Mouse (Mus musculus): Measurements from ENCODE around the gene Fdxr. TPM values are rescaled to one million over a fixed set of nuclear protein-coding genes. Genes with fewer than 3 reads are reported as not detected.

Gene Fdxr
- polyA plus RNA-seq, 1 experiment from 2014 or later, result 19.4 TPM

DNA sequence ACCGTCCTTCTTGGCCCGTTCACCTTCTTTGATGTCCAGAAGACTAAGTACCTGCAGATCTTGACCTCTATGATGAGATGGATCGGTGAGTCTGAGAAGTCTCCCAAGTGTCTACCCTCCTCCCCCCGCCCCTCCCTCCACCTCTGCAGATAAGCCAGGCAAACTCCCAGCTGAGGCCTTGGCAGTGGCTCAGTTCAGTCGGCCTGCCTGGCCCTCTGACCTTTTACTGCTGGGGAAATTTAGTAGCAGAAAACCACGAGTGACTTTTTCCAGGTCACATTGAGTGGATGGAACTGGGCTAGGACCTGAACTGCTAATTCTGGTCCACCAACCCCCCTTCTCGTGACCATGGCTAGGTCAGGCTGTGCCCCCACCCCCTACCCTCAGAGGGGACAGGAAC is 48.4 kb downstream of the Fdxr start:
- H3K27me3 ChIP-seq, result peaks cover 5% of the 10 kb centered on the region
- H3K4me2 ChIP-seq, result no peak overlapping the region
- H3K4me3 ChIP-seq, result no peak overlapping the region
- peaks cover 89% of the 10 kb centered on the region for H3K4me1 ChIP-seq (replicated peaks)
- no peaks in the 10 kb centered on the region for H3K9me3 ChIP-seq
- no peaks in the 10 kb centered on the region for H3K36me3 ChIP-seq
- ATAC-seq (ENCODE audit: low read depth), result no peak
- no peak overlapping the region for H3K27ac ChIP-seq (replicated peaks)
- WGBS, result 72% methylated on average over 7 of the region's 7 CpGs
- peak overlapping the region; percentile 9; the same call in 1 of the 2 replicates for H3K9ac ChIP-seq

DNA sequence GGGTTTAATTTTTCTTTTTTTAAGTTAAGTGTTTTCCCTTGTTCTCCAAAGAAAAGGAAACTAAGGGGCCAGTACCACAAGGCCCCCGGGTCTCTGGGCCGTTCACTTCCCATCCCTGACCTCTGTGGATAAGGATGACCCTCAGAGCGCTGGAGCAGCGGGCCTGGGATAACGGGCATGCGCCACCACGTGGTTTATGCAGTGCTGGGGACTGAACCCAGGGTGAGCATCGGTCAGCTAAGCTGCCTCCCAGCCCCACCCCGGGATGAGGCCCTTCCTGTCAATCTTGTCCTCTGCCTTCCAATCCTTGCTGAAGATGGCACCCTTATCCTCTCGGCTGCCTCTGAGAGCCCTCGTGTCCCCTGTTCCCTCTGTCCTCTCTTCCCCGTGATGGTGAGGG is 49.2 kb downstream of the Fdxr start:
- peaks cover 5% of the 10 kb centered on the region for H3K27me3 ChIP-seq
- no peak overlapping the region for H3K4me2 ChIP-seq
- no peak overlapping the region for H3K27ac ChIP-seq (replicated peaks)
- no peaks in the 10 kb centered on the region for H3K9me3 ChIP-seq
- 30% methylated on average over 12 of the region's 12 CpGs for WGBS
- peak overlapping the region; percentile 9; the same call in 1 of the 2 replicates for H3K9ac ChIP-seq
- no peak overlapping the region for H3K4me3 ChIP-seq
- H3K36me3 ChIP-seq, result no peaks in the 10 kb centered on the region
- H3K4me1 ChIP-seq (replicated peaks), result peaks cover 89% of the 10 kb centered on the region
- ATAC-seq (ENCODE audit: low read depth), result no peak

DNA sequence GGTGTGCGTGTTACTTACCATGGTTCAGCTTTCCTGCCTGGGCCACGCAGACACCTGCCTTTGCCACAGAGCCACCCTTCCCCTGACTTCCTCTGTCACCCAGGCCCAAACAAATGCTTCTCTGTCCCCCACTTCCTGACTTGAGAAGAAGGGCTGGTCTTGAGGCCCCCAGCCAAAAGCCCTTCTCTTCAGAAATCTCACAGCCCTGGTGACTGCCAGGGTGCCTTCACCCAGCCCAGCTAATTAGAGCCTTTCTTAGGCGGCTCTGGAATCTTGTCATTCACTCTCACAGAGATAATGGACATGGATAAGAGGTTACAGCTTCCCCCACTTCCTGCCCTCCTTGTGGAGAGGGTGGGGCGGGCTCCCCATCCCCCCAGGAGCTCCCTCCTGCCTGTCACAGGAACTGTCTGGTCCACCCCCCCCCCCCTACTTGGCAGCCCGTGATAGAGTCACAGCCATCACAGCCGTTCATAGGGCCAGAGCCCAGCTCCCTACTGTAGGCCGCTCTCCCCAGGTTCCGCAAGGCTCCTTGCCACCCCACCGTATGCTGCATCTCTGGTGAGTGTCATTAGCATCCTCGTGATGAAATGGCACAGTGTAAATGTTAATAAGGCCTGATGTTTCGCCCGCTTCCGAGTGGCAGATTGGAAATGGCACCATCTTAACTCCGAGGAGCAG is 49.9 kb downstream of the Fdxr start:
- Histone ChIP-seq H3K4me1 (replicated peaks) (peaks cover 89% of the 10 kb centered on the region), H3K36me3 (no peaks in the 10 kb centered on the region), H3K27ac (replicated peaks) (peak overlapping the region; percentile 52), H3K27me3 (peaks cover 5% of the 10 kb centered on the region), H3K4me2 (no peak overlapping the region), H3K4me3 (no peak overlapping the region), H3K9me3 (no peaks in the 10 kb centered on the region), H3K9ac (0 out of 2 replicates have a peak overlapping the region, but pooled peaks have one; percentile 17)
- ATAC-seq (ENCODE audit: low read depth), result 0 out of 2 replicates have a peak, but pooled peaks have one; percentile 28
- 33% methylated on average over 14 of the region's 14 CpGs for WGBS

DNA sequence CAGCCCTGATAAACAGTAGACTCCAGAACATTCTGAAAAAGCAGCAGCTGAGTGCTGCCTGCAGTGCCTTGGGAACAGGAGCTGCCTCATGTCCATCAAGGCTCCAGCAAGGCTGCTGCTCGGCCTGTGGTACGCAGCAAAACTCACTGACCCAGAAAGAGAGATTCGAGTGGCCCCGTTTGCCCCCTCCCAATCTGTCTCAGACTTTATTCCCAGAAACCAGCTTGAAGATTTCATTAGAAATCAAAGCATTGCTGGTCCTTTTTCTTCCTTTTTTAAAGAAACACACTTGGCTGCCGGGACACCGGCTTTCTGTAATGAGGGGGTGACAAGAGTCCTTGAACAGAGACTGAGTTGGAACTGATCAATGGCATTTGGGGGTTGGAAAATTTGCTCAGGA is 51.5 kb downstream of the Fdxr start:
- no peaks in the 10 kb centered on the region for H3K36me3 ChIP-seq
- no peak overlapping the region for H3K4me2 ChIP-seq
- no peaks in the 10 kb centered on the region for H3K9me3 ChIP-seq
- H3K9ac ChIP-seq, result no peak overlapping the region
- H3K27me3 ChIP-seq, result peaks cover 5% of the 10 kb centered on the region
- no peak for ATAC-seq (ENCODE audit: low read depth)
- 69% methylated on average over 6 of the region's 6 CpGs for WGBS
- no peak overlapping the region for H3K27ac ChIP-seq (replicated peaks)
- no peak overlapping the region for H3K4me3 ChIP-seq
- peaks cover 80% of the 10 kb centered on the region for H3K4me1 ChIP-seq (replicated peaks)

DNA sequence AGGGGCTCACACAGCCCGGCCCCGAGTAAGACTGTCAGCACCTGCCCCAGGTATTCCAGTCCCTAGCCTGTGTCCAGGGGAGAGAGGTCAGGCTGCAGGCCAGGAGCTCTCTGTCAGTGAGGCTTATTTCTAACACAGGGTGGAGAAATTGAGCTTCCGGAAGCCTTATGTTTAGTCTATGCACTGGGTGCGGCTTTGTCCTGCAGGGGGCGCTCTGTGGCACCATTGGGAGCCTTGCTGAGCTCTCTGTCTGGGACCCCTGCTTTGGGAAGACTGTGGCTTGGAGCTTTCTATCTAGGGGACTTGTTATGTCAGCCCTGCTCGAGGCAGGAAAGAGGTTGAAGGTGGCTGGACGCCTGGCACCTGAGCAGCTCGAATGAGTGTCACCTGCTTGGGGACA is 52.0 kb downstream of the Fdxr start:
- Histone ChIP-seq H3K4me2 (no peak overlapping the region), H3K27ac (replicated peaks) (no peak overlapping the region), H3K36me3 (no peaks in the 10 kb centered on the region), H3K9me3 (no peaks in the 10 kb centered on the region), H3K4me3 (no peak overlapping the region), H3K9ac (no peak overlapping the region), H3K27me3 (peaks cover 5% of the 10 kb centered on the region), H3K4me1 (replicated peaks) (peaks cover 78% of the 10 kb centered on the region)
- WGBS, result 40% methylated on average over 8 of the region's 8 CpGs
- ATAC-seq (ENCODE audit: low read depth), result no peak

DNA sequence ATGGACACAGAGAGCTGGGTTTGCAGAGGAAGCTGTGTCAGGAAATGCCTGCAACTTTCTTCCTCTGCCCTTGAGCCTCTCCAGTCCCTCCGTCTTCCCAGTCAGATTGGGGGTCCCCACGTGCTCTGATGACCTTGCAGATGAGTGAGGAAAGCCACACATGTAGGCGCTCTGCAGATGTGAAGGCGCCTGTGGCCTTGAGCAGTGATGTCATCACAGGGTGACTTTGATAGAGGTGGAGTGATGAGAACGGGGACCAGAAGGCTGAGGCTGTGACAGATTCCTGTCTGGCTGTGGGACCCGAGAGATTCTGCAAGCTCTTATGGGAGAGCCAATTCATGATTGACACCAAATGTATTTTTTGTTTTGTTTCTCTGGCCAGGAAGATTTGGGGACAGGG is 53.0 kb downstream of the Fdxr start:
- H3K36me3 ChIP-seq, result no peaks in the 10 kb centered on the region
- H3K9me3 ChIP-seq, result no peaks in the 10 kb centered on the region
- no peak overlapping the region for H3K9ac ChIP-seq
- H3K4me1 ChIP-seq (replicated peaks), result peaks cover 68% of the 10 kb centered on the region
- H3K27ac ChIP-seq (replicated peaks), result no peak overlapping the region
- H3K4me2 ChIP-seq, result no peak overlapping the region
- WGBS, result 79% methylated on average over 6 of the region's 6 CpGs
- no peak for ATAC-seq (ENCODE audit: low read depth)
- H3K4me3 ChIP-seq, result no peak overlapping the region
- peaks cover 14% of the 10 kb centered on the region for H3K27me3 ChIP-seq

DNA sequence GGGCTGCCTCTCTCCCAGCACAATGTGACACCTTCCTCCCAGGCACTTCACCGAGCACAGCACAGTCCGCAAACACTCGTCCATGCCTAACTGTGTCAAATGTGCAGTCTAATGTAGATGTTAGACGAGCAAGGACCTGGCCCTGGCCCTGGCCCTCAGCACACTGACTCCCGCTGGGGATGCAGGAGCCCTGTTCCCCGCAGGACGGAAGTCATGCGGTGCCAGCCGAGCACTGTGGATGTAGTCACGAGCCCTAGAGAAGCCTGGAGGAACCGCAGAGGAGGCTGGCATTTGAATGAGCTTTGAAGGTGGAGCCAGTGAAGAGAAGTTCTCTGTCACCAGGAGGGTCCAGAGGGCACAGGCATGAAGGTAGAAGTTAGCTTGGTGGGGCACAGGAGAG is 53.4 kb downstream of the Fdxr start:
- Histone ChIP-seq H3K9me3 (no peaks in the 10 kb centered on the region), H3K9ac (no peak overlapping the region), H3K4me2 (no peak overlapping the region), H3K27ac (replicated peaks) (no peak overlapping the region), H3K4me3 (no peak overlapping the region), H3K36me3 (no peaks in the 10 kb centered on the region), H3K27me3 (peaks cover 14% of the 10 kb centered on the region), H3K4me1 (replicated peaks) (peaks cover 64% of the 10 kb centered on the region)
- ATAC-seq (ENCODE audit: low read depth), result no peak
- WGBS, result 69% methylated on average over 11 of the region's 11 CpGs

DNA sequence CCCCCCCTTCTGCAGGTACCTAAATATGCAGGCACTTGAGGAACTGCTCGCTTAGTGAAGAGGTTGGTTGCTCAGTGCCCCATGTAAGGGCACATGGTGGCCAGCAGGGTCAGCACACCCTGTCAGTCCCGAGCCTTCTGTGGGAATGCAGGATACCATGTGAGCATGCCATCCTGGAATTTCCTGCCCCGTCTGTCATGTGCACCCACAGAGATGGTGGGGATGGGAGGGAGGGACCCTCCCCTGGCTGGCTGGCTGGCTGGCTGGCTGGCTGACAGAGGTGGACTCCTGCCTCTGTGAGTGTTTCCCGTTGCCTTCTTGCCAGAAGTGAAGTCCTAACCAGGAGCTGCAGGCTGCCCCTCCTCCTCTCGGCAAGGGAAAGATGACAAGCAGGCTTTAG is 54.3 kb downstream of the Fdxr start:
- H3K36me3 ChIP-seq, result no peaks in the 10 kb centered on the region
- WGBS, result 49% methylated on average over 5 of the region's 5 CpGs
- H3K4me2 ChIP-seq, result no peak overlapping the region
- H3K27ac ChIP-seq (replicated peaks), result no peak overlapping the region
- H3K9me3 ChIP-seq, result no peaks in the 10 kb centered on the region
- no peak overlapping the region for H3K9ac ChIP-seq
- H3K4me1 ChIP-seq (replicated peaks), result peaks cover 64% of the 10 kb centered on the region
- H3K4me3 ChIP-seq, result no peak overlapping the region
- ATAC-seq (ENCODE audit: low read depth), result no peak
- peaks cover 14% of the 10 kb centered on the region for H3K27me3 ChIP-seq

DNA sequence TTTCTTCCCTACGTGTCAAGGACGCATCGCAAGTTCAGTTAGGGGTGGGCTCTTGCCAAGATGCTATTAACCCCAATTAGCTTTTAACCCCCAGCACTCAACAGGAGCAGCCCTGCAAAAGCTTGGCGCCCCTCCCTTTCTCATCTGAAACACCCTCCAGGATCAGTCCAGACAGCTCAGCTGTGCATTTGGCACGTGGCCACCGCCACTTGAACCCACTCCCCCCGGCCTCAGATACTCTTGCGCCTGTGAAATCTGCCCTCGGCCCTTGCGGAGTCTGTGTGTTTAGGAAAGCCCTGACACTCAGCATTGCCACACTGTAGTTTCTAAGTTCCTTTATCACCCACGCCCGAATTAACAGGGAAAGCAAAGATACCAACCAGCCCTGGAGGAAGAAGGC is 54.8 kb downstream of the Fdxr start:
- H3K4me1 ChIP-seq (replicated peaks), result peaks cover 64% of the 10 kb centered on the region
- WGBS, result 54% methylated on average over 12 of the region's 12 CpGs

DNA sequence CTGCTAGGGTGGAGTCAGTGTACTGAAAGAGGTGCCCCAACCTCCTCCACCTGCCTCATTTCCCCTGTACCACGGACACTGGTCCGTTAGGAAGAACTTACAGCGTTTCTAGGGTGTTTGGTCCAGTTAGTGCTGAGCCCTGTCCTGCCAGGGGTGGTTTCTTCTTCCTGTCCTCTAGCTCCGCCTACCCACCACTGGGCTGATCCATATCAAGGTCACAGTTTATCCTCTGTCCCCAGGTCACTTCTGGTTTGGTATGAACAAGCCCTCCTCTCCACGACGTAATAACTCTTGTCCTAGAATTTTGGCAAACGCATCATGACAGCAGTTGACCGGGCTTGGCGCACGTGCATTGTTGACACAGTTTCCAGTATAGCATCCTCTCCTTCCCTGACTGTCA is 57.2 kb downstream of the Fdxr start:
- no peak for ATAC-seq (ENCODE audit: low read depth)
- Histone ChIP-seq H3K9me3 (no peaks in the 10 kb centered on the region), H3K27me3 (peaks cover 14% of the 10 kb centered on the region), H3K4me1 (replicated peaks) (peaks cover 45% of the 10 kb centered on the region), H3K36me3 (0 out of 2 replicates have a peak, but pooled peaks cover 4% of the 10 kb centered on the region), H3K9ac (no peak overlapping the region), H3K4me3 (no peak overlapping the region), H3K4me2 (no peak overlapping the region), H3K27ac (replicated peaks) (no peak overlapping the region)
- WGBS, result 92% methylated on average over 10 of the region's 10 CpGs

More for the DNA sequence above, 54.8 kb downstream of the Fdxr start:
- ATAC-seq (ENCODE audit: low read depth), result no peak
- H3K36me3 ChIP-seq, result no peaks in the 10 kb centered on the region
- H3K9ac ChIP-seq, result no peak overlapping the region
- no peak overlapping the region for H3K4me3 ChIP-seq
- H3K9me3 ChIP-seq, result no peaks in the 10 kb centered on the region
- peaks cover 14% of the 10 kb centered on the region for H3K27me3 ChIP-seq
- H3K27ac ChIP-seq (replicated peaks), result no peak overlapping the region
- H3K4me2 ChIP-seq, result no peak overlapping the region

DNA sequence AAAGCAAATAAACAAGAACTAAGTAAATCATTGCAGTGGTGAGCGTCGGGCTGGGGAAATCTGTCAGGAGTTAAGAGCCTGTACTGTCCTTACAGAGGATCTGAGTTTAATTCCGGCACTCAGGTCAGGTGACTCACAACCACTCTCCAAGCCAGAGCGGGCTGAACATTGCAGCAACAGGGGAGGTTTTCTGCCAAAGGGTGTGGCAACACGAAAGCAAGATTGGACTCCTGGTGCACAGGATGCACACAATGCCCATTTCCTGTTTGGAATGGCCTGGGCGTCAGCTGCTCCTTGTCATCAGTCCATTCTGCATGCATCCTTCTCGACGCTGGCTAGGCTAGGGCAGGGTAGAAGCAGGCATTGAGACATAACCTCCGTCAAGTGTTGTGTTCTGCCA is 57.6 kb downstream of the Fdxr start:
- Histone ChIP-seq H3K36me3 (0 out of 2 replicates have a peak, but pooled peaks cover 4% of the 10 kb centered on the region), H3K27me3 (peaks cover 14% of the 10 kb centered on the region), H3K4me1 (replicated peaks) (peaks cover 44% of the 10 kb centered on the region), H3K27ac (replicated peaks) (no peak overlapping the region), H3K9ac (no peak overlapping the region), H3K4me2 (no peak overlapping the region), H3K4me3 (no peak overlapping the region), H3K9me3 (no peaks in the 10 kb centered on the region)
- 82% methylated on average over 9 of the region's 9 CpGs for WGBS
- no peak for ATAC-seq (ENCODE audit: low read depth)
